Mouse (Mus musculus): ENCODE data around the gene Rpl36a-ps1.

DNA sequence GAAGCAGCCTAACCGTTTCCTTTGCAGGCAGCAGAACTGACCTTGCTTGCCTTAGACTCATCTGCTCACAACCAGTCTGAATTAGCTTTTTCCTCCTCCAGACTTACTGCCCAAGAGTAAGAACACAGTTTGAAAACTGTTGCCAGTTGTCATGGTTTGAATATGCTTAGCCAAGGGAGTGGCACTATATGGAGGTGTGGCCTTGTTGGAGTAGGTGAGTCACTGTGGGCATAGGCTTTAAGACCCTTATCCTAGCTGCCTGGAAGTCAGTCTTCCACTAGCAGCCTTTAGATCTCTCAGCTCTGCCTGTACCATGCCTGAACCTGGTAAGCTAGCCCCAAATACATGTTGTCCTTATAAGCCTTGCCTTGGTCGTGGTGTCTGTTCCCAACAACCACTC is 43.6 kb upstream of the Rpl36a-ps1 start:
- TF ChIP-seq POLR2A (IDR thresholded peaks at IDR 0.05; ENCODE audit: extremely low read depth, insufficient read depth, low read length) (no peak), CTCF (IDR thresholded peaks at IDR 0.05; ENCODE audit: low read depth, low read length) (no peak)
